Comparison of ENCODE assay signal across 17 mouse cellular contexts in genomic region chr10:41599051-41599450, GRCm38 (mm10).
A peak's percentile ranks its signal among the peaks of the same experiment; 100 is the strongest.
DNase-seq lines count a peak whose midpoint lies in the region; ATAC-seq and TF ChIP-seq lines count a peak whose summit lies in the region.
"Had no signal": no experiment of that assay in that cellular context is flagged by ENCODE, and none has a peak within 500 bp of the region (broad histone marks: within the 10 kb centered on the region; RNA-seq: fewer than 3 reads in every experiment).

No protein-coding gene starts in this region.

- no peaks in the 10 kb centered on the region for H3K27me3 ChIP-seq in heart, postnatal 0 days (ENCODE audit: control insufficient read depth, insufficient read depth, low read length)
- H3K27me3 ChIP-seq: hindbrain, embryonic 15.5 days had no signal

- H3K4me2 ChIP-seq in heart, postnatal 0 days (ENCODE audit: low read depth, low read length) = no peak overlapping the region
- H3K4me2 ChIP-seq: hindbrain, embryonic 15.5 days had no signal

- no peak for ATAC-seq in heart, postnatal 0 days (ENCODE audit: insufficient read depth, low read depth)
- no peak for ATAC-seq in inflammation-experienced regulatory T-cells, adult 6 months
- ATAC-seq: CD4-positive, CD25-positive, alpha-beta regulatory T cell, adult 4 months; forebrain, postnatal 0 days had no signal

- no peak for TF ChIP-seq CTCF in heart, postnatal 0 days (IDR thresholded peaks at IDR 0.05; ENCODE audit: low read depth)

- H3K4me3 ChIP-seq in heart, postnatal 0 days (ENCODE audit: low read depth, low read length) = no peak overlapping the region
- H3K4me3 ChIP-seq: hindbrain, embryonic 15.5 days had no signal

- H3K9ac ChIP-seq in heart, postnatal 0 days (replicated peaks; ENCODE audit: low read depth, low read length) = no peak overlapping the region
- H3K9ac ChIP-seq: forebrain, postnatal 0 days; hindbrain, embryonic 15.5 days; liver, embryonic 14.5 days had no signal

- no peaks in the 10 kb centered on the region for H3K36me3 ChIP-seq in heart, postnatal 0 days (replicated peaks; ENCODE audit: control insufficient read depth, insufficient read depth, low read length)
- H3K36me3 ChIP-seq: hindbrain, embryonic 15.5 days had no signal

- no peak for TF ChIP-seq EP300 in heart, postnatal 0 days (IDR thresholded peaks at IDR 0.05; ENCODE audit: low read depth)

- peak overlapping the region; percentile 73; the same call in 1 of the 2 replicates for H3K27ac ChIP-seq in heart, postnatal 0 days (ENCODE audit: low read depth)
- H3K27ac ChIP-seq: hindbrain, embryonic 15.5 days; liver, embryonic 14.5 days had no signal

- WGBS in heart, postnatal 0 days = 56% methylated on average over 9 of the region's 9 CpGs

- no peaks in the 10 kb centered on the region for H3K9me3 ChIP-seq in heart, postnatal 0 days (replicated peaks; ENCODE audit: control insufficient read depth, low read length)
- H3K9me3 ChIP-seq: hindbrain, embryonic 15.5 days had no signal

- no peak for DNase-seq in heart, postnatal 0 days (ENCODE audit: low spot score)
- no peak for DNase-seq in heart, adult 8-10 months (ENCODE audit: low spot score)
- DNase-seq in cerebellum, adult 18-20 months = peak; percentile 49 to 55
- DNase-seq in cerebellum, postnatal 14 days = peak; percentile 40 to 51
- DNase-seq in gastrocnemius, postnatal 25 days = peak; percentile 46
- no peak for DNase-seq in urinary bladder, adult 2 months (ENCODE audit: low spot score)
- DNase-seq: adrenal gland, postnatal 14 days; forebrain, postnatal 0 days; heart, adult 18-20 months; kidney, adult 18-20 months; left cerebral cortex, postnatal 4 days; lung, postnatal 10 days; right cerebral cortex, postnatal 14 days had no signal

- H3K4me1 ChIP-seq in heart, postnatal 0 days (ENCODE audit: control insufficient read depth, insufficient read depth) = peaks cover 26% of the 10 kb centered on the region
- H3K4me1 ChIP-seq: hindbrain, embryonic 15.5 days had no signal

Comparison
In these comparisons a context has a peak if more than half of its experiments do, and no peak if none do; other contexts are left out.
1. DNase-seq: peak in cerebellum, adult 18-20 months (2 of 2), cerebellum, postnatal 14 days (2 of 2) and gastrocnemius, postnatal 25 days (single experiment); none in heart, postnatal 0 days (single experiment), heart, adult 8-10 months (single experiment) and urinary bladder, adult 2 months (single experiment).